Mouse (Mus musculus) bone marrow, adult 2 months (tissue): Measurements from ENCODE around the gene Epn2.

Source experiments
- CTCF ChIP-seq: fragments of 200-500 bp; IDR thresholded peaks from 2 replicates; pipeline ENCODE4 v1.5.1; 2011; ENCODE audit warnings: low read length, control low read depth; ENCODE audit not compliant: control insufficient read depth, insufficient read depth
- POLR2A ChIP-seq: fragments of 200-500 bp; IDR thresholded peaks from 2 replicates; pipeline ENCODE4 v1.6.1; 2011; ENCODE audit warnings: low read depth, mild to moderate bottlenecking, control low read depth, low read length, borderline replicate concordance; ENCODE audit not compliant: control insufficient read depth

DNA sequence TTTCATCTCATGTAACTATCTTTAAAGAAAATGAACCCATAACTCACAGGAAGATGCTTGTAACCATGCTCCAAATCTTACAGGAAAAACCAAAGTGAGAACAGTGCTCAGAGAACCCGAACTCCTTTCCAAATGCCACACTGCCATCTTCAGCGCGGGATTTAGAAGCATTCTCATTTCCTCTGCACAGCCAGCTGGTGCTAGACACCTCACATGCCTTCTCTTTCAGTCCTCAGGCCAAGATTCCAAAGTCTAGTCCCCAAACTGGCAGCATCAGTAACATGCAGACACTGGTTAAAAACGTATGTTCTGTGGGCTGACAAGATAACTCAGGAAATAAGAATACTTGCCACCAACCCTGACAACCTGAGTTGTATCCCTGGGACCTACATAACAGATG is 6.2 kb downstream of the Epn2 start:
- no peak for TF ChIP-seq CTCF
- TF ChIP-seq POLR2A = no peak
